In genomic region chr11:86257460-86258076, GRCm38 (mm10) we compare ENCODE assay signal across 8 mouse cellular contexts. TPM values are rescaled to one million over a fixed set of nuclear protein-coding genes. Genes with fewer than 3 reads are reported as not detected.
DNase-seq lines count a peak whose midpoint lies in the region; ATAC-seq and TF ChIP-seq lines count a peak whose summit lies in the region.

Ints2 (minus strand) TSS chr11:86257575.

- H3K27ac ChIP-seq in embryonic facial prominence, embryonic 14.5 days (replicated peaks; ENCODE audit: low read depth, low read length): peak within 1 kb of the TSS; percentile 80
- H3K27ac ChIP-seq in heart, adult 2 months: peak within 1 kb of the TSS; percentile 89
- peak within 1 kb of the TSS; percentile 76 for H3K27ac ChIP-seq in limb, embryonic 13.5 days
- H3K27ac ChIP-seq in midbrain, embryonic 16.5 days (ENCODE audit: low read length): peak within 1 kb of the TSS; percentile 79

- peaks cover 12% of the 10 kb centered on the region; the same call in 1 of the 2 replicates for H3K36me3 ChIP-seq in embryonic facial prominence, embryonic 14.5 days (ENCODE audit: control insufficient read depth, insufficient read depth, low read length)
- no peaks in the 10 kb centered on the region for H3K36me3 ChIP-seq in heart, adult 2 months (ENCODE audit: control insufficient read depth, insufficient read depth, low read length)
- H3K36me3 ChIP-seq in limb, embryonic 13.5 days: peaks cover 9% of the 10 kb centered on the region
- H3K36me3 ChIP-seq in midbrain, embryonic 16.5 days (ENCODE audit: control insufficient read depth, insufficient read depth, low read length): 0 out of 2 replicates have a peak, but pooled peaks cover 4% of the 10 kb centered on the region

- 8% methylated on average over 30 of the region's 32 CpGs for WGBS in embryonic facial prominence, embryonic 14.5 days
- 4% methylated on average over 32 of the region's 32 CpGs for WGBS in heart, adult 2 months
- WGBS in limb, embryonic 13.5 days: 9% methylated on average over 32 of the region's 32 CpGs
- 10% methylated on average over 29 of the region's 32 CpGs for WGBS in midbrain, embryonic 16.5 days

- peaks cover 10% of the 10 kb centered on the region for H3K4me1 ChIP-seq in embryonic facial prominence, embryonic 14.5 days (ENCODE audit: control insufficient read depth, insufficient read depth, low read length)
- peaks cover 1% of the 10 kb centered on the region; the same call in 1 of the 2 replicates for H3K4me1 ChIP-seq in heart, adult 2 months (ENCODE audit: control insufficient read depth, insufficient read depth, low read length)
- H3K4me1 ChIP-seq in limb, embryonic 13.5 days: peaks cover 15% of the 10 kb centered on the region
- H3K4me1 ChIP-seq in midbrain, embryonic 16.5 days (ENCODE audit: control insufficient read depth, insufficient read depth, low read length): peaks cover 15% of the 10 kb centered on the region

- peak; percentile 95 for ATAC-seq in embryonic facial prominence, embryonic 14.5 days (ENCODE audit: low read depth)
- ATAC-seq in limb, embryonic 13.5 days (ENCODE audit: low FRiP score, low read depth): peak; percentile 93
- peak; percentile 96 for ATAC-seq in midbrain, embryonic 16.5 days

- H3K27me3 ChIP-seq in embryonic facial prominence, embryonic 14.5 days (replicated peaks; ENCODE audit: control insufficient read depth, insufficient read depth, low read length): no peaks in the 10 kb centered on the region
- no peaks in the 10 kb centered on the region for H3K27me3 ChIP-seq in heart, adult 2 months (ENCODE audit: control insufficient read depth, insufficient read depth, low read length)
- H3K27me3 ChIP-seq in limb, embryonic 13.5 days: no peaks in the 10 kb centered on the region
- H3K27me3 ChIP-seq in midbrain, embryonic 16.5 days (ENCODE audit: control insufficient read depth, insufficient read depth, low read depth, low read length): no peaks in the 10 kb centered on the region

- H3K9ac ChIP-seq in embryonic facial prominence, embryonic 14.5 days (ENCODE audit: low read depth, low read length): peak within 1 kb of the TSS; percentile 90
- H3K9ac ChIP-seq in heart, adult 2 months (ENCODE audit: low read depth, low read length): peak within 1 kb of the TSS; percentile 71
- H3K9ac ChIP-seq in limb, embryonic 13.5 days: peak within 1 kb of the TSS; percentile 91
- peak within 1 kb of the TSS; percentile 69 for H3K9ac ChIP-seq in midbrain, embryonic 16.5 days (ENCODE audit: low read depth, low read length)

- peak within 1 kb of the TSS; percentile 78 for H3K4me3 ChIP-seq in embryonic facial prominence, embryonic 14.5 days (ENCODE audit: low read depth, low read length)
- H3K4me3 ChIP-seq in heart, adult 2 months: peak within 1 kb of the TSS; percentile 67
- H3K4me3 ChIP-seq in limb, embryonic 13.5 days: peak within 1 kb of the TSS; percentile 77
- H3K4me3 ChIP-seq in midbrain, embryonic 16.5 days (ENCODE audit: low read depth, low read length): peak within 1 kb of the TSS; percentile 49

- TF ChIP-seq POLR2A in heart, adult 2 months (IDR thresholded peaks at IDR 0.05; ENCODE audit: insufficient read depth, low read depth, low read length): peak; percentile 94

- intact Hi-C loops in heart, adult 2 months (cut with DNase I): loop anchor here (1.0 to 5.0 kb wide), 2 partner anchors 55 to 101 kb away; partner anchors contain the start of gene Brip1

- no peak for TF ChIP-seq CTCF in heart, adult 2 months (IDR thresholded peaks at IDR 0.05)

- no peaks in the 10 kb centered on the region for H3K79me2 ChIP-seq in heart, adult 2 months (replicated peaks; ENCODE audit: control insufficient read depth, insufficient read depth, low read length)

- peak; percentile 95 for DNase-seq in 3T3-L1 (ENCODE audit: low read depth, low spot score)
- peak; percentile 88 to 92 for DNase-seq in adrenal gland, postnatal 4 days (ENCODE audit: low spot score in 2 of 2)
- DNase-seq in embryonic facial prominence, embryonic 14.5 days (ENCODE audit: low spot score): peak; percentile 96
- DNase-seq in heart, adult 2 months: peak; percentile 94 to 96
- peak; percentile 92 to 94 for DNase-seq in kidney, adult 8-10 months
- DNase-seq in spleen, postnatal 10 days (ENCODE audit: low spot score in 2 of 2): peak; percentile 88 to 96

- 0 out of 2 replicates have a peak, but pooled peaks have one; percentile 16 for TF ChIP-seq EP300 in heart, adult 2 months (IDR thresholded peaks at IDR 0.05; ENCODE audit: insufficient read depth, low read depth, low read length)

- no peaks in the 10 kb centered on the region for H3K9me3 ChIP-seq in embryonic facial prominence, embryonic 14.5 days (ENCODE audit: control insufficient read depth, low read length)
- no peaks in the 10 kb centered on the region for H3K9me3 ChIP-seq in limb, embryonic 13.5 days
- H3K9me3 ChIP-seq in midbrain, embryonic 16.5 days (replicated peaks; ENCODE audit: control insufficient read depth, low read length, poor library complexity, severe bottlenecking): no peaks in the 10 kb centered on the region

- H3K4me2 ChIP-seq in embryonic facial prominence, embryonic 14.5 days (ENCODE audit: low read depth, low read length): peak within 1 kb of the TSS; percentile 79
- H3K4me2 ChIP-seq in limb, embryonic 13.5 days (replicated peaks): peak within 1 kb of the TSS; percentile 80
- peak within 1 kb of the TSS; percentile 74 for H3K4me2 ChIP-seq in midbrain, embryonic 16.5 days (ENCODE audit: low read length)

RNA-seq across cellular contexts. Expression of gene Ints2, which starts in this region (rescaled TPM):
- 10 to 100 TPM; 24.8 to 26.4 TPM for total RNA-seq in adrenal gland, postnatal 4 days (2021)
- polyA plus RNA-seq in embryonic facial prominence, embryonic 14.5 days (2014; fragmentation: Nextera tagmentation; extraction: Ambion mirVana): 27.9 and 29.8 TPM in 2 replicates
- total RNA-seq in heart, adult 2 months (2021): 1 to 10 TPM; 5.2 to 7.5 TPM
- polyA plus RNA-seq in heart, adult 2 months (2012; rRNA removed): 3.2 and 5.7 TPM in 2 replicates
- polyA plus RNA-seq in limb, embryonic 13.5 days (2015; fragmentation: Nextera tagmentation; extraction: Ambion mirVana): 34.3 and 35.3 TPM in 2 replicates
- 23.4 and 24.4 TPM in 2 replicates for polyA plus RNA-seq in midbrain, embryonic 16.5 days (2015; fragmentation: Nextera tagmentation; extraction: Ambion mirVana)

Comparison
In these comparisons a context has a peak if more than half of its experiments do, and no peak if none do; other contexts are left out.
1. Peak in every context shown above with its lines: DNase-seq, ATAC-seq, H3K4me3 ChIP-seq and H3K27ac ChIP-seq.